Mouse (Mus musculus): ENCODE measurements around the gene Chst11.

Chst11 gene

GRCm38 (mm10) chr10:82989418-82990025 lies 4.2 kb downstream of the Chst11 start:
- in situ Hi-C loops (cut with MboI; ENCODE audit: unreplicated experiment in 2 of 2): loop anchor here (5.0 to 10.0 kb wide), 4 partner anchors 55 to 195 kb away; no protein-coding TSS in a partner anchor

DNA sequence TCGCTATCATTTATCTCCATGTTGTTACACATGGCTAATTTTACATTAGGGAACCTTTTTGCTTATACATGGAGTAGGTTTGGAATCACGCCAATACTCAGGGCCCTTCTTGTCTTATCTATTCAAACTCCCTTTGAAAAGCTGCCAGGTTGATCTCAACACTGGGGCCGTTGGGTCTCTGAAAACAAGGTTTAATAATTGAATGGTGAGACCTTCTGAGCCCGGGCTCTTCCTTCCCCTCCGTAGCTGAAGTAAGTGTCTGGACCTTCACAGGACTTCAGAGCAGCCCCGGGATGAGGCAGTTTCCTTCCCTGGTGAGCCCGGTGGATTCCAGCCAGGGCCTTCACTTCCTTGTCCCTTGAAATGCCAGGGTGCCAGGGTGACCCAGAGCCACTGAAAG lies 5.6 kb downstream of the Chst11 start:
- in situ Hi-C loops (cut with MboI; ENCODE audit: unreplicated experiment in 2 of 2): no loop called here

DNA sequence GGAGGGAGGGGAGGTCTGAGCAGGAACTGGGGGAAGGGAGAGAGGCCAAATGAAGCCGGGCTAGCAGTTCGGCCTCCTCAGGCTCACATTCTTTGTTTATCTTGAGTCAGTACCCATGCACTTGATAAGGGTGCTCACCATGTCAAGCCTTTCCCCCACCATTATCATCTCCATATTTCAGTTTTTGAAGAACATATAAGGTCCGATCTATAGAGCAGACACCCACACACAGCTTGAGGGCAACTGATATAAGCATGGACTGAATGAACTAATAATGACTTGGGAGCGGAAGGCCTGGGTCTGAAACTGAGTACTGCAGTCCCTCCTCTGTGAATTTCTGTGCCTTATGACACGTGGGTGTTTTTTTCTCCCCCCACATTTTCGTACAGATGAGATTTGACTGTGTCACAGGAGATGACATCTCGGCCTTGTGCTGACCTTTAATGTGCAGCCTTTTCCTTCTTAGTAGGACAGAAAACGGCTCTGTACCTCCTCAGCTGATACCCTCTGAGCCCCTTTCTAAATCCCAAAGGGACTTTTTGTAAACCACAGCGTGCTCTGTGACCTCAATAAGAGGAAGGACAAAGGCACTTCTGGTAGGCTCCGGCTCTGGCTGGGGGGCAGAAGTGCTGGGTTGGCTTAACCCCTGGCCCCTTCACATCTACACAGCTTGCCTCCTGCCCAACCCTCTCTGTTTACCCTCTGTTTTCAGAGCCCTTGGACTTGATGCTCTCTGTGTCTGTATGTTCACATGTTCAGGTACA lies 6.6 kb downstream of the Chst11 start:
- in situ Hi-C loops (cut with MboI; ENCODE audit: unreplicated experiment in 2 of 2): no loop called here

- in situ Hi-C loops (cut with MboI; ENCODE audit: unreplicated experiment in 2 of 2): no loop called here
These were observed 9.0 kb downstream of the Chst11 start for GRCm38 (mm10) chr10:82994284-82994683.

DNA sequence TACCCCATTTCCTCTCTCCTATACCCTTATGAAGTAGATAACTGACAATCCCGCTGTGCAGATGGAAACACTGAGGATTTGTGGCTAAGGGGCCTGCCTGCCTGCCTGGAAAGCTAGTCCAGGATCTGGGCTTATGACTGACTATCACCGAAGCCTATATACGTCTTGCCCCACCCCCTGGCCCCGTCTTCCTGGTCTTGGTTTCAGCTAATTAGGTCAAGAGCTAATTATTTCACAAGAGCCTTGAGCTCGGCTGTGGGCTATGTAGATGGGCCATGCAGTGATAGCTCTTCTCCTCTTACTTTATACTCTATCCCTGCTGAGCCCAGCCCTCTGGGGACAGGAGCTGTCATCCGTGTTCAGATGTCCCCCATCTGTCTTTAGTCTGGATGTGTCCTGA lies 12.2 kb downstream of the Chst11 start:
- in situ Hi-C loops (cut with MboI; ENCODE audit: unreplicated experiment in 2 of 2): no loop called here

- in situ Hi-C loops (cut with MboI; ENCODE audit: unreplicated experiment in 2 of 2): no loop called here
These were observed 14.9 kb downstream of the Chst11 start for GRCm38 (mm10) chr10:83000169-83000568.

DNA sequence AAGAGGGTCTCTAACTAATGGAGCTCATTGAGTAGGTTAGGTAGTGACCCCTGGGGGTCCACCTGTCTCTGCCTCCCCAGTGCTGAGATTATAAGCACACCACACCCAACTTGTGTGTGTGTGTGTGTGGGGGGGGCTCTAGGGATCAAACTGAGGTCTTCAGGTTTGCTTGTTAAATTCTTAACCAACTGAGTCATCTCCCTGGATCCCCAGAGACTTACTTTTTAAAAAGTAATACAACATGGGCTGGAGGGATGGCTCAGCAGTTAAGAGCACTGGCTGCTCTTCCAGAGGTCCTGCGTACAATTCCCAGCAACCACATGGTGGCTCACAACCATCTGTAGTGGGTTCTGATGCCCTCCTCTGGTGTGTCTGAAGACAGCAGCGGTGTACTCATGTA lies 15.4 kb downstream of the Chst11 start:
- in situ Hi-C loops (cut with MboI; ENCODE audit: unreplicated experiment in 2 of 2): no loop called here

GRCm38 (mm10) chr10:83003899-83004298 lies 18.6 kb downstream of the Chst11 start:
- in situ Hi-C loops (cut with MboI; ENCODE audit: unreplicated experiment in 2 of 2): no loop called here

DNA sequence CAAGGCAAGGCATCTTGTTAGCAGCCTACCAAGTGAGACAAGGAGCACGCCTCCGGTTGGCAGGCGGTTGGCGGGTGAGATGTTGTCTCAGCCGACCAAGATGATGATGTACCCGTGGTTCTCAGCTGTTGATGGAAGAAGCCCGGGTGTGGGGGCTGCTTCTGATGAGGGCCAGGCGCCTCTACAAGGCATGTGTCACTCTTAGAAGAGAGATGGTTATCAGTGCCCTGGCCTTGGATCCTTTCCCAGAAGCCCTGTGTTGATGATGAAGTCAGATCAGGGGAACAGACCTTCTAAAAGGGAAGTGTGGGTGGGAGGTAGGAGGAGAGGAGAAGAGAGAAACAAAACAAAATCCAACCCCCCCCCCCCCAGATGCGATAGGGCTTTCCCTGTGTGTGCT lies 19.1 kb downstream of the Chst11 start:
- in situ Hi-C loops (cut with MboI; ENCODE audit: unreplicated experiment in 2 of 2): no loop called here

- in situ Hi-C loops (cut with MboI; ENCODE audit: unreplicated experiment in 2 of 2): no loop called here
These were observed 19.7 kb downstream of the Chst11 start for GRCm38 (mm10) chr10:83005003-83005402.

GRCm38 (mm10) chr10:83006258-83006657 lies 21.0 kb downstream of the Chst11 start:
- in situ Hi-C loops (cut with MboI; ENCODE audit: unreplicated experiment in 2 of 2): no loop called here

- in situ Hi-C loops (cut with MboI; ENCODE audit: unreplicated experiment in 2 of 2): no loop called here
These were observed 28.7 kb downstream of the Chst11 start for GRCm38 (mm10) chr10:83013984-83014383.

GRCm38 (mm10) chr10:83015919-83016318 lies 30.6 kb downstream of the Chst11 start:
- in situ Hi-C loops (cut with MboI; ENCODE audit: unreplicated experiment in 2 of 2): no loop called here

DNA sequence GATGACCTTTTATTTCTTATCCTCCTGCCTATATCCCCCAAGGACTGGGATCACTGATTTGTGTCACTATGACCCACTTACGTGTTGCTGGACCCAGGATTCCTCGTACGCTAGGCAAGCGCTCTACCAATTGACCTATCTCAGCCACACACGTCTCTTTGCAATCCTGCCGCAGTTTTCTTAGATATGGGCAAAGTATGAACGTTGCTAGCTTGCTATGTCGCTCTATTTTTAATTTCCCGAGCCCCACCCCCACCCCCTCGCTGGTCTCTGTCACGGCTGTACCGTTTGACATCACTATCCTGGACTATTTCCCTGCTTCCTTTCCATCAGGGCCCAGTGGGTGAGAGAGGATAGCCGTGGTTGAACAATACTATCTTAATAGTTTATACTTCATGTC lies 31.5 kb downstream of the Chst11 start:
- in situ Hi-C loops (cut with MboI; ENCODE audit: unreplicated experiment in 2 of 2): no loop called here

- in situ Hi-C loops (cut with MboI; ENCODE audit: unreplicated experiment in 2 of 2): no loop called here
These were observed 32.6 kb downstream of the Chst11 start for GRCm38 (mm10) chr10:83017760-83018498.

GRCm38 (mm10) chr10:83018521-83018920 lies 33.2 kb downstream of the Chst11 start:
- in situ Hi-C loops (cut with MboI; ENCODE audit: unreplicated experiment in 2 of 2): no loop called here

DNA sequence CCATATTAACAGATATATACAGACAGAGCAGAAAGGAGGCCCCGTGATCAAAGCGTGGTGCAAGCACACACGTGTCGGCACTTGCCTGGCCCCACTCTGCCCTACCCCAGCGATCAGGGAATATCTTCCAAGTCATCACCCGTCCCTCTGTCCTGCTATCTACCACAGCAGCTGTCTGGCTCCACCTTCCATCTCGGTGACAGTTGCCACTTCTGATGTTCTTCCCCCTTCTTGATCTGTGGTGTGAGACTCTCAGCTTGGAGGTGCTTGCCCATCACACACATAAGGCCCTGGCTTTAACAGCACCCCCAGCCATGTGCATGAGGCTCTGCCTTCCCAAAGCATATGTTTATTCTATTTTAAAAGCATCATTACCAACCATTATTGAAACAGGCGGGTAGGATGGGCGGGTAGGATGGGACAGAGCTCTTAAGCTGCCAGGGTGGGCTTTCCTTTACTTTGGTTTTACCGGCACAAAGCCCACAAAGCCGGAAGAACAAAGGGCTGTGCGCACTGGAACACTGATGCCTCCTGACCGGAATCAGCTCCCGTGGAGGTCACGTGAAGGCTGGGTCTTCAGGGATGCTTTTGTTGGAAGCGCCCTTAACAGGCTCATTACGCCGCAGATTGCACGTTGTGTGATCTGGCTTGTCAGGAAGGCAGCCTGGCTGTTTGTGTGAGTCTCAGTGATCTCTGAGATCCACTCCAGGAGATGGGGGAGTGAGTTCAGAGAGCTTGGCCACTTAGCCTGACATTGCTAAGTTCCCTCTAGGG lies 34.4 kb downstream of the Chst11 start:
- in situ Hi-C loops (cut with MboI; ENCODE audit: unreplicated experiment in 2 of 2): no loop called here

GRCm38 (mm10) chr10:83022616-83023015 lies 37.3 kb downstream of the Chst11 start:
- in situ Hi-C loops (cut with MboI; ENCODE audit: unreplicated experiment in 2 of 2): no loop called here

DNA sequence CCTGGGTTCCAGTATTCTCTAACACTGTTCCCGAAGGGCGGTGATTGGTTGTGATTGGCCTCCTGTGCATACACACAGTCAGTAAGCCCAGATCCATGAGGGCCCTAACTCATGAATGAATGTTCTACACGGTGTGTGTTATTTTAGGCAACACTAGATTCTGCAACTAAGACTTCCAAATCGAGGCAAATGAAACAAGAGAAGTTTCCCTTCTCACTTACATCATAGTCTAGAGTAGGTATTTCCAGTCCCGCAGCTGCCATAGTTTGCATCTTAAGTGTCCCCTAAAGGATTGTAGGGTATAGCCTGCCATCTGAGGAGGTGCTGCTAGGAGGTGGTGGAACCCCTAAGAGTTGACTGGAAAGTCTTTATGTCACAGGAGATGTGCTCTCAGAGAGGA lies 40.9 kb downstream of the Chst11 start:
- in situ Hi-C loops (cut with MboI; ENCODE audit: unreplicated experiment in 2 of 2): no loop called here

DNA sequence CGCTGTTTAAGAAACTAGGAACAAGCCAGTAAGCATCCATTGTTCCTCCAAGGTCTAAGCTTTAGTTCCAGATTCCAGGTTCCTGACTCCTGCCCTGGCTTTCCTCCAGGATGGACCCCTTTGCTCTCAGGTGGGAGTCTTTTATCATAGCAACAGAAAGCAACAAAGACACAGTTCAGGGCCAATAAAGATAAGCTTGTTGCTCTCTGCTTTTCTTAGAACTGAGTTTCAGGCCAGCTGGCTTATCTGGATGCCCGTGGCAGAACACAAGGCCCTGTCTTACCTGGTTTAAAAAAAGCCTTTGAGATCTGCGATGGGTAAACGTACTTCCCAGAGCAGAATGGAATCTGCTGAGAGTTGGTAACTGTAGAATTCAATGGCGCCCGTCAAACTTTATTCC lies 42.4 kb downstream of the Chst11 start:
- in situ Hi-C loops (cut with MboI; ENCODE audit: unreplicated experiment in 2 of 2): no loop called here

DNA sequence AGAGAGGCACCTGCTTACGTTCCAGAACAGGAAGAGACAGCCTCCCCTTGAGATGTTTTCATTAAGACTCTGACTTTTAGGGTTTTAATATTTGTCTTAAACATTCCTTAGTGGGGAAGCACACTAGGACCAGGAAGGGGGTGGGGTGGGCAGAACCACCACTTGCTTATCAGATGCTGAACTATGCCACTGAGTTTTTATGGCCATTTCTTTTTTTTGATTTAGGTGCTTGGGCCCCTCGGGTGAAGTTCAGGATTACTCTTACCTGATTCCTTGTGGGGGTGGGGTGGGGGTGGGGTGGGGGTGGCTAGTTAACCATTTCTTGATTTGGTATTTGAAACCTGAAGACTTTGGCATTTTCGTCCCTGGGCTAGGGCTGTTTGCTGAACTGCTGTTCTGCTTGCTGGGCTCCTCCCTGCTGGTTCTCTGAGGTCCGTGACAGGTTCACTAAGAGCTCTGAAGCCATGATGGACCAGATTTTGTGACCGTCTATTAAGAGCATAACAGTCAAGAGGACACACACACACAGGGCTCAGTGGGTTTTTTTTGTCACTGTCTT lies 44.9 kb downstream of the Chst11 start:
- in situ Hi-C loops (cut with MboI; ENCODE audit: unreplicated experiment in 2 of 2): no loop called here
